Mouse (Mus musculus) c-Kit-negative CD71-positive TER-119-positive erythroid progenitor cells, embryonic 14.5 days (primary cell): ENCODE results near the gene Birc5.

ENCODE experiments used
- DNase-seq: peaks from one replicate; pipeline ENCODE4 v3.0.0-alpha.2; 2013; ENCODE audit warnings: low read depth, low spot score

Birc5 gene

GRCm38 (mm10) chr11:117855360-117855759 is 6.3 kb downstream of the Birc5 start:
- no peak for DNase-seq

GRCm38 (mm10) chr11:117855975-117856374 is 6.9 kb downstream of the Birc5 start:
- DNase-seq = no peak

GRCm38 (mm10) chr11:117857462-117857861 is 8.4 kb downstream of the Birc5 start:
- no peak for DNase-seq

- no peak for DNase-seq
These were observed 9.3 kb downstream of the Birc5 start for GRCm38 (mm10) chr11:117858392-117858791.

GRCm38 (mm10) chr11:117860601-117861000 is 11.6 kb downstream of the Birc5 start, which contains the start of gene Tmem235:
Gene Tmem235, plus strand, starts transcription at chr11:117860752.
- no peak for DNase-seq

GRCm38 (mm10) chr11:117863174-117863856 is 14.3 kb downstream of the Birc5 start:
- DNase-seq = no peak

- no peak for DNase-seq
These were observed 15.8 kb downstream of the Birc5 start for GRCm38 (mm10) chr11:117864805-117865204.

GRCm38 (mm10) chr11:117865988-117866387 is 16.9 kb downstream of the Birc5 start:
- DNase-seq = no peak

- peak; percentile 60 for DNase-seq
These were observed 21.8 kb downstream of the Birc5 start for GRCm38 (mm10) chr11:117870688-117871365.

- no peak for DNase-seq
These were observed 22.3 kb downstream of the Birc5 start for GRCm38 (mm10) chr11:117871376-117871775.

GRCm38 (mm10) chr11:117871911-117872584 is 23.0 kb downstream of the Birc5 start:
- no peak for DNase-seq

GRCm38 (mm10) chr11:117872861-117873608 is 24.0 kb downstream of the Birc5 start, which contains the start of gene Tha1:
Gene Tha1, minus strand, starts transcription at chr11:117873481.
- no peak for DNase-seq

GRCm38 (mm10) chr11:117874419-117874818 is 25.4 kb downstream of the Birc5 start:
- no peak for DNase-seq

GRCm38 (mm10) chr11:117875681-117876080 is 26.6 kb downstream of the Birc5 start:
- no peak for DNase-seq

GRCm38 (mm10) chr11:117877917-117878745 is 29.1 kb downstream of the Birc5 start:
- no peak for DNase-seq

- DNase-seq = no peak
These were observed 29.8 kb downstream of the Birc5 start for GRCm38 (mm10) chr11:117878892-117879291.

- DNase-seq = no peak
These were observed 30.6 kb downstream of the Birc5 start for GRCm38 (mm10) chr11:117879676-117880075.

- no peak for DNase-seq
These were observed 31.4 kb downstream of the Birc5 start for GRCm38 (mm10) chr11:117880336-117880976.

GRCm38 (mm10) chr11:117880977-117881358 is 31.9 kb downstream of the Birc5 start:
- DNase-seq = no peak

GRCm38 (mm10) chr11:117881787-117882186 is 32.7 kb downstream of the Birc5 start:
- no peak for DNase-seq
